Mouse (Mus musculus) gastrocnemius, postnatal 36 days (tissue): ENCODE data around the gene Gnb1l. TPM values are rescaled to one million over a fixed set of nuclear protein-coding genes. Genes with fewer than 3 reads are reported as not detected.
"Not testable (repeated sequence)": the region's sequence is repeated elsewhere in the genome, so short reads cannot be mapped to it uniquely, and the experiment has no call there.

ENCODE experiments used
- DNase-seq, 2 experiments: peaks; one replicate each; pipeline ENCODE4 v3.0.0; 2022
- intact Hi-C: fragments of 180-260 bp; cut with DNase I; formaldehyde crosslinking; loops from one replicate; pipeline ENCODE4 v1.15.1; 2025
- total RNA-seq, 2 experiments: library from RNA; stranded (reverse); gene quantifications; 2 replicates each; pipeline ENCODE4 v1.2.3; 2021

The Gnb1l gene
- total RNA-seq, 2 experiments from 2014 or later: 3.6 to 3.8 TPM

DNA sequence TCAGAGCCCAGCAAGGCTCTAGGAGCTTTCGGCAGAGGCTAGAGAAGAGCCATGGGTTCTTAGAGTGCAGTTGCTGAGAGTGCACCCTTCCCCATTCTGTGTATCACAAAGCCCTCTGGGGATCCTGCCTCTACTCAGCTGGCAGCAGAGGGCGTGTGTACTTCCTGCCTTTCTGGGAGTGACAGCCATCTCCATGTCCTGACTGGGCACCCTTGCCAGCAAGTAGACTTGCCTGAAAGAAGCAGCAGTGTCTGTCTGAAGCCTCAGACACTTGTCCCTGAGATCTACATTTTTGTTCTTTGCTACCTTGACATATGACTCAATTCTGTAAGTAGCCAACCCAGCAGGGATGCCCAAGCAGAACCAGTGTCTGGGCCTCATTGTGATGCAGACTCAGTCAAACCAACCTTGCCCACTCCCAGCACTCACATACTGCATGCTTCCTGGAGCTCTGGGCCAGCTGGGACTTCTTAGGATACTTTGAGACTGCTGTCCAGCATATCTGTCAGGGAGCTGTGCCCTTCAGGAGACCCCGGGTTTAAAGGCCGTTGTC is 17.5 kb upstream of the Gnb1l start:
- DNase-seq: no peak
- intact Hi-C loops: no loop called here

GRCm38 (mm10) chr16:18482431-18482830 is 16.1 kb upstream of the Gnb1l start:
- DNase-seq: no peak
- intact Hi-C loops: no loop called here

GRCm38 (mm10) chr16:18483839-18484238 is 14.7 kb upstream of the Gnb1l start:
- intact Hi-C loops: no loop called here
- no peak for DNase-seq

DNA sequence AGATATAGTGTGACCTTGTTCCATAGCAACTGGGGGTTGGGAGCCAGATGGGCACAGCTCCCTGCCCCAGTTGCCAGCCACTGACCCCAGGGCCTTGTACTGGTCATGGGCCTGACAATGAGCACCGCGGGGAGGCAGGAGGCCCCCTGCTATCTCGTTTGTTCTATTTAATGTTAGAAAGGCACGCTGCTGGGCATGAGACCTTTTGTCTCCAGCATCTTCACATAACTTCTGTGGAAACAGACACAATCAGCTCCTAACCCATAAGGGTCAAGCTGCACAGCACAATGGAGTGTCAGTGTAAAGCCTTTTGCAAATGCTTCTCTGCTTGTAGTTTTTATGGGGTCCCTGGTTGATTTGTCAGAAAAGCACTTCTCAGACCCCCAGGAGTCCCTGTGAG is 14.1 kb upstream of the Gnb1l start:
- intact Hi-C loops: no loop called here
- DNase-seq: no peak

GRCm38 (mm10) chr16:18484794-18485435 is 13.6 kb upstream of the Gnb1l start:
- intact Hi-C loops: no loop called here
- no peak for DNase-seq

- intact Hi-C loops: no loop called here
- no peak for DNase-seq
Measured at GRCm38 (mm10) chr16:18486126-18486525, 12.4 kb upstream of the Gnb1l start.

DNA sequence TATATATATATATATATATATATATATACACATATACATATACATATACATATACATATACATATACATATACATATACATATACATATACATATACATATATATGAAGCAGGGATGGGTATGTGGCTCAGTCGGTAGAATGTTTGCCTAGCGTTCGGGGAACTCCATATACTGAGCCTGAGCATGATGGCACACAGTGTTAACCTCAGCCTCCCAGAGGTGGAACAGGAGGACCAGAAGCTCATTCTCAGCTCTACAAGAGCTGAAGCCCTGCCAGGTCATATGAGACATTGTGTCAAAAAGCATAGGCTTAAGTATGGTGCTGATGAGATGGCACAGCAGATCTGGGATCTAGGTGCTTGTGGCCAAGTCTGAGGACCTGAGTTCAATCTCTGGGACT is 8.2 kb upstream of the Gnb1l start:
- DNase-seq: no peak
- intact Hi-C loops: no loop called here

GRCm38 (mm10) chr16:18490894-18491293 is 7.6 kb upstream of the Gnb1l start:
- intact Hi-C loops: no loop called here
- DNase-seq: no peak

GRCm38 (mm10) chr16:18497865-18498515 is 523 bp upstream of the Gnb1l start:
- DNase-seq: no peak
- intact Hi-C loops: loop anchor here (5.0 kb wide), 1 partner anchor 109 kb away; no protein-coding TSS in a partner anchor

- DNase-seq: no peak
- intact Hi-C loops: loop anchor here (5.0 kb wide), 1 partner anchor 108 kb away; no protein-coding TSS in a partner anchor
Measured at GRCm38 (mm10) chr16:18498996-18499395, 483 bp downstream of the Gnb1l start.

GRCm38 (mm10) chr16:18501531-18501930 is 3.0 kb downstream of the Gnb1l start:
- no peak for DNase-seq
- intact Hi-C loops: no loop called here

DNA sequence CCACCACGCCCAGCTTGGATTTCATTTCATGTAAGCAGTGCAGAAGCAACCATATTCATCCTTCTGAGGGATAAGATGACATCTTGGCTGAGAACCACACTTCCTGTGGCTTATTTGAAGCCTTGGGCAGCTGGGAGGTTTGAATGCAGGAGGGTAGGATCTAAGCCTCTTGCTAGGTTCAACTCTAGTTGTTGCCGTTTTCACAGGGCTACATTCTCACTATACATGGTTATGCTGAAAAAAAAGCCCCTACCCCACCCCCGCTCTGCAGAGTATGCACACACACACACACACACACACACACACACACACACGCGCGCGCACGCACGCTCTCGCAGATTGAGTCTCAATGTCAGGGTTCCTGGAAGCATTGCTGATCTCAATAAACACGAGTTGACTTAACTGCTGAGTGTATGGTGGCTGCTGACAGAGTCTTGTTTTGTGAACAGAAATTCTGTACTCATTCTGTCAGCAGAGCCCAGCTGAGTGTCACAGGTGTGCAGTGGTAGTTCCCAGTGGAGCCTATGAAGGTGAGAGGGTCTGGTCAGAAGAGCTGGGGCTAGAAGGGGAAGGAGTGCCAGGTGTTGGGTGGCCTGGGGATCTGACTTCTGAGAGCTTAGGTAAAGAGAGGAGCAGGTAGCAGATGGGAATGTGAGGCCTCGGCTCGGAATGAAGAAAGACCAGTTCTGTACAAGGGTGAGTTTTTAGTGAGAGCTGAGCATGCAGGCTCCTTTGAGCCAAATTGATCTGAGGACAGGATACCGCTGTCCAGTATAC is 5.2 kb downstream of the Gnb1l start:
- intact Hi-C loops: no loop called here
- DNase-seq: no peak

GRCm38 (mm10) chr16:18506524-18507199 is 8.1 kb downstream of the Gnb1l start:
- DNase-seq: no peak
- intact Hi-C loops: loop anchor here (5.0 kb wide), 1 partner anchor 59 kb away; no protein-coding TSS in a partner anchor

- no peak for DNase-seq
- intact Hi-C loops: loop anchor here (5.0 kb wide), 1 partner anchor 60 kb away; no protein-coding TSS in a partner anchor
Measured at GRCm38 (mm10) chr16:18507200-18507549, 8.7 kb downstream of the Gnb1l start.

GRCm38 (mm10) chr16:18511741-18512140 is 13.2 kb downstream of the Gnb1l start:
- intact Hi-C loops: no loop called here
- DNase-seq: no peak

GRCm38 (mm10) chr16:18513508-18513907 is 15.0 kb downstream of the Gnb1l start:
- intact Hi-C loops: no loop called here
- no peak for DNase-seq

- intact Hi-C loops: no loop called here
- DNase-seq: no peak
Measured at GRCm38 (mm10) chr16:18518091-18518490, 19.6 kb downstream of the Gnb1l start.

DNA sequence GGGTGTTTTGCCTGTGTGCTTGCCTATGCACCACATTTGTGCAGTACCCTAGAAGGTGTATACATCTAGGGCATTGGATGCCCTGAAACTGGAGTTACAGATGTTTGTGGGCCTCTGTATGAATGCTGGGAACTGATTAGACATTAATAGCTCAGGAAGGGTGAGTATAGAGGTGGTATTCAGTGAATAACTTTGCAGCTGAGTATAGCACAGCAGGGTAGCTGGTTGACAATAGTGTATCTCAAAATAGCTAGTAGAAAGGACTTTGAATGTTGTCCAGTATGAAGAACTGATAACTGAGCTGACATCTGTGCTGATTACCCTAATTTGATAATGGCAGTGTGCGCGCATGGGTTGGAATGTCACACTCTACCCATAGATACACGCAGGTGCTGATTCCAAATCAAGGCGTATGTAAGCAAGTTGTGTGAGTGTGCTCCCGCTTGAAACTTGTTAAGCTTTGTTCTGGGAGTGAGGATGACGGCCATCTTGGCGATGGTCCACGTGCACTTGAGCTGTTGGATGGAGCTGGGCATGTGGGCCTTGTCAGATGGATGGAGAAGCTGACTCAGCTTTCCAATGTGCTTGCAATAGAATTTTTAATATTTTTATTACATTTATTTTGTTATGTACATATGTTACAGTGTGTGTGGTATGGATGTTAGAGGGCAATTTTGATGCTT is 25.2 kb downstream of the Gnb1l start:
- intact Hi-C loops: no loop called here
- DNase-seq: no peak

GRCm38 (mm10) chr16:18528656-18529055 is 30.1 kb downstream of the Gnb1l start:
- intact Hi-C loops: no loop called here

DNA sequence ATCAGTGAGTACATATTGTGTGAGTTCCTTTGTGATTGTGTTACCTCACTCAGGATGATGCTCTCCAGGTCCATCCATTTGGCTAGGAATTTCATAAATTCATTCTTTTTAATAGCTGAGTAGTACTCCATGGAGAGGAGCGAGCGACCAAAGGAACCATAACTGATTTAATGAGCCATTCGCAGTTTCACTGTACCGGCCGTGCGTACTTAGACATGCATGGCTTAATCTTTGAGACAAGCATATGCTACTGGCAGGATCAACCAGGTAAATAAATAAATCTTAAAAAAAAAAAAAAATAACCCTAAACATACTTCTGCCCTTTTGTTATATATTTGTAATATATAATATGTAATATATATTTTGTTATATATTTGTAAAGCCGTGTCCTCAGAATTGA is 34.5 kb downstream of the Gnb1l start:
- DNase-seq, intact Hi-C loops: not testable (repeated sequence)

More at GRCm38 (mm10) chr16:18528656-18529055, 30.1 kb downstream of the Gnb1l start:
- no peak for DNase-seq
